30 mouse cellular contexts compared by ENCODE assay signal in genomic region chr16:59451813-59452212, GRCm38 (mm10). TPM values are rescaled to one million over a fixed set of nuclear protein-coding genes. Genes with fewer than 3 reads are reported as not detected.
DNase-seq lines count a peak whose midpoint lies in the region; ATAC-seq lines count a peak whose summit lies in the region.
"Had no signal": no experiment of that assay in that cellular context is flagged by ENCODE, and none has a peak within 500 bp of the region (broad histone marks: within the 10 kb centered on the region; RNA-seq: fewer than 3 reads in every experiment).

No protein-coding gene starts in this region.

- intact Hi-C loops in heart, postnatal 36 days (cut with DNase I) = no loop called here

- H3K36me3 ChIP-seq in kidney, embryonic 16.5 days (ENCODE audit: insufficient read depth, low read length) = no peaks in the 10 kb centered on the region
- no peaks in the 10 kb centered on the region for H3K36me3 ChIP-seq in splenic B cell, adult 2 months (ENCODE audit: control insufficient read depth, insufficient read depth, low read length, poor library complexity, severe bottlenecking)
- H3K36me3 ChIP-seq: embryonic facial prominence, embryonic 13.5 days; forebrain, embryonic 10.5 days; hindbrain, embryonic 10.5 days; hindbrain, embryonic 13.5 days had no signal

- H3K4me2 ChIP-seq in kidney, embryonic 16.5 days (replicated peaks; ENCODE audit: low read depth, low read length) = no peak overlapping the region
- H3K4me2 ChIP-seq: embryonic facial prominence, embryonic 13.5 days; forebrain, embryonic 13.5 days; heart, embryonic 11.5 days; hindbrain, embryonic 13.5 days had no signal

- no peaks in the 10 kb centered on the region for H3K27me3 ChIP-seq in kidney, embryonic 16.5 days (ENCODE audit: insufficient read depth, low read length)
- H3K27me3 ChIP-seq in splenic B cell, adult 2 months (ENCODE audit: control insufficient read depth, insufficient read depth, low read length, poor library complexity, severe bottlenecking) = no peaks in the 10 kb centered on the region
- H3K27me3 ChIP-seq: embryonic facial prominence, embryonic 13.5 days; forebrain, embryonic 13.5 days; hindbrain, embryonic 13.5 days had no signal

- no peak overlapping the region for H3K27ac ChIP-seq in kidney, embryonic 16.5 days (ENCODE audit: low read length)
- H3K27ac ChIP-seq: embryonic facial prominence, embryonic 13.5 days; forebrain, embryonic 10.5 days; forebrain, embryonic 13.5 days; hindbrain, embryonic 10.5 days; hindbrain, embryonic 13.5 days had no signal

- ATAC-seq in kidney, embryonic 16.5 days (ENCODE audit: low FRiP score, low TSS enrichment) = peak; percentile 63
- ATAC-seq: forebrain, embryonic 13.5 days; forebrain, embryonic 16.5 days; hindbrain, embryonic 16.5 days had no signal

- WGBS in kidney, embryonic 16.5 days = 57% methylated on average over 5 of the region's 5 CpGs

- H3K4me1 ChIP-seq in kidney, embryonic 16.5 days (ENCODE audit: insufficient read depth, low read length) = no peaks in the 10 kb centered on the region
- H3K4me1 ChIP-seq: embryonic facial prominence, embryonic 13.5 days; forebrain, embryonic 10.5 days; forebrain, embryonic 13.5 days; hindbrain, embryonic 10.5 days; hindbrain, embryonic 13.5 days had no signal

- H3K4me3 ChIP-seq in kidney, embryonic 16.5 days (ENCODE audit: low read length) = no peak overlapping the region
- H3K4me3 ChIP-seq: embryonic facial prominence, embryonic 13.5 days; forebrain, embryonic 10.5 days; forebrain, embryonic 13.5 days; hindbrain, embryonic 10.5 days; hindbrain, embryonic 13.5 days had no signal

- peak; percentile 29 for DNase-seq in heart, adult 11 months
- DNase-seq in heart, postnatal 36 days = no peak
- no peak for DNase-seq in kidney, postnatal 10 days
- peak; percentile 24 for DNase-seq in NIH3T3 (ENCODE audit: low read depth)
- DNase-seq in splenic B cell, adult 2 months (ENCODE audit: low read depth, low spot score) = peak; percentile 60
- no peak for DNase-seq in retina, postnatal 1 day
- DNase-seq: adrenal gland, postnatal 10 days; adrenal gland, postnatal 36 days; B cell, adult 2 months; cerebellum, adult 18-20 months; cerebellum, adult 9-11 months; cerebellum, postnatal 25 days; gastrocnemius, postnatal 10 days; gastrocnemius, postnatal 36 days had no signal

- no peaks in the 10 kb centered on the region for H3K9me3 ChIP-seq in kidney, embryonic 16.5 days (ENCODE audit: low read length)
- H3K9me3 ChIP-seq: embryonic facial prominence, embryonic 13.5 days; forebrain, embryonic 10.5 days; forebrain, embryonic 13.5 days; hindbrain, embryonic 10.5 days; hindbrain, embryonic 13.5 days had no signal

- H3K9ac ChIP-seq in kidney, embryonic 16.5 days (replicated peaks; ENCODE audit: low read length) = no peak overlapping the region
- H3K9ac ChIP-seq: embryonic facial prominence, embryonic 13.5 days; forebrain, embryonic 13.5 days; hindbrain, embryonic 13.5 days had no signal

RNA-seq across cellular contexts. Expression of gene Riox2, which starts 19.8 kb away (rescaled TPM):
- 10 to 100 TPM; 15.4 to 16.7 TPM for total RNA-seq in heart, postnatal 36 days (2021)
- polyA plus RNA-seq in kidney, embryonic 16.5 days (2015; fragmentation: Nextera tagmentation; extraction: Ambion mirVana) = 37.8 and 39.8 TPM in 2 replicates

RNA-seq across cellular contexts. Expression of gene Gabrr3, which starts 44.7 kb away (rescaled TPM):
- total RNA-seq in heart, postnatal 36 days (2021) = not detected
- 0.06 TPM in 1 of 2 replicates, not detected in the other for polyA plus RNA-seq in kidney, embryonic 16.5 days (2015; fragmentation: Nextera tagmentation; extraction: Ambion mirVana)
- total RNA-seq: adrenal gland, adult 18-20 months; adrenal gland, postnatal 10 days; adrenal gland, postnatal 36 days; common myeloid progenitor, adult 5-6 weeks; gastrocnemius, adult 18-20 months; gastrocnemius, postnatal 10 days; gastrocnemius, postnatal 36 days; granulocyte monocyte progenitor cell, adult 5-6 weeks; MEL had no signal
- polyA plus RNA-seq: forebrain, embryonic 16.5 days; heart, embryonic 11.5 days; heart, embryonic 14.5 days; heart, postnatal 0 days; hindbrain, embryonic 13.5 days; hindbrain, embryonic 16.5 days had no signal

Comparison
In these comparisons a context has a peak if more than half of its experiments do, and no peak if none do; other contexts are left out.
1. DNase-seq: peak in heart, adult 11 months (single experiment), NIH3T3 (single experiment) and splenic B cell, adult 2 months (single experiment); none in heart, postnatal 36 days (0 of 2), kidney, postnatal 10 days (single experiment) and retina, postnatal 1 day (single experiment).